Mouse (Mus musculus): Measurements from ENCODE around the gene Mad1l1. TPM values are rescaled to one million over a fixed set of nuclear protein-coding genes. Genes with fewer than 3 reads are reported as not detected.
A peak's percentile ranks its signal among the peaks of the same experiment; 100 is the strongest.
"Not testable (repeated sequence)": the region's sequence is repeated elsewhere in the genome, so short reads cannot be mapped to it uniquely, and the experiment has no call there.

Mad1l1 gene
- total RNA-seq, 2 experiments from 2014 or later = 7.2 to 9.0 TPM

- no peak for DNase-seq
- intact Hi-C loops (cut with DNase I) = no loop called here
- no peak overlapping the region for H3K4me3 ChIP-seq
- no peak for TF ChIP-seq CTCF (IDR thresholded peaks at IDR 0.05)
- H3K27ac ChIP-seq = no peak overlapping the region
Observed at GRCm38 (mm10) chr5:140018780-140019179, 302.6 kb downstream of the Mad1l1 start.

DNA sequence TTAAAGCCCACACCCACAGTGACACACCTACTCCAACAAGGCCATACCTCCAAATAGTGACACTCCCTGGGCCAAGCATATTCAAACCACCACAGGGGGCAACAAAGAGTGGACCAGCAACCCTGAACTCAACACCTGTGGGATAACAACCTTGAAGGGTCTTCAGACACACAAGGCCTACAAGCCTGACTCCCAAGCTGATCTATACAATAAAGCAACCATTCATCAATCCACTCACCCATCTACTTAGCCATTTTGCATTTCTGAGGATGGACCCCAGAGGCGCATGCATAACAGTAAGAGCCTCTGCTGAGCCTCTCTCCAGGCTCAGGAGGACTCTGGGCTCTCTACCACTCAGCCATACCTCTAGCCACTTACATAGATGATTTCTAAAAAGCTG lies 304.5 kb downstream of the Mad1l1 start:
- no peak for TF ChIP-seq CTCF (IDR thresholded peaks at IDR 0.05)
- Histone ChIP-seq H3K4me3 (no peak overlapping the region), H3K27ac (no peak overlapping the region)
- intact Hi-C loops (cut with DNase I) = no loop called here
- DNase-seq = no peak

- H3K27ac ChIP-seq = no peak overlapping the region
- intact Hi-C loops (cut with DNase I) = no loop called here
- no peak overlapping the region for H3K4me3 ChIP-seq
- no peak for DNase-seq
- no peak for TF ChIP-seq CTCF (IDR thresholded peaks at IDR 0.05)
Observed at GRCm38 (mm10) chr5:140013652-140014051, 307.7 kb downstream of the Mad1l1 start.

DNA sequence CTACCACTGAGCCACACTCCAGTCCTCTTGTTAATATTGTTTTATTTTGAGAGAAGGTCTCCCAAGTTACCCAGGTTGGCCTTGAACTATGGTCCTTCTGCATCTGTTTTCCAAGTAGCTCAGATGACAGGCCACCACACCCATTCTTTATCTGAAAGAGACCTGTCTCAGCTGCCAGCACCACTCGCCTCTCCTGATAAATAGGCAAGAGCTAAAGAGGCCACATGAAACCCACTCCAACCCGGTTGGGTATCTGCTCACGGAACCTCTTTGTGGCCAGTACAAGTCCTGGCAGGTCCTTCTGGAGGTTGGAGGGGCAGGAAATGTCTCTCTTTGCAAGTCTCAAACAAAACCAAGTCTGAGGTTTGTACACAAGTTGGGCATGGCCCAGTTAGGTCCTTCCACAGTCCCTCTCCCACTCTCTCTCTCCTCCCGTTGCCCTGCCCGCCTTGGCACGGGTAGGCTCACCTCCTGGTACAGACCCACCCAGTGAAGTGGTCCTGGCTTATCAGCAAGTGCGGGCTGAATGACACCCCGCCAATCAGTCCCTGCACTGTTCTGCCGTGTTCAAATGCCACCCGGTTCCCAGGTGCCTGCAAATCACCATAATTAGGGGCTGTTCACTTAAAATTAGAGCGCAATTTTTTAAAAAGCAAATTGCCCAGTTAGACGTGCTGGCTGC lies 308.9 kb downstream of the Mad1l1 start:
- H3K27ac ChIP-seq = no peak overlapping the region
- no peak overlapping the region for H3K4me3 ChIP-seq
- no peak for TF ChIP-seq CTCF (IDR thresholded peaks at IDR 0.05)
- no peak for DNase-seq
- intact Hi-C loops (cut with DNase I) = no loop called here

- no peak for TF ChIP-seq CTCF (IDR thresholded peaks at IDR 0.05)
- no peak overlapping the region for H3K4me3 ChIP-seq
- intact Hi-C loops (cut with DNase I) = no loop called here
- H3K27ac ChIP-seq = no peak overlapping the region
- no peak for DNase-seq
Observed at GRCm38 (mm10) chr5:140010405-140010804, 310.9 kb downstream of the Mad1l1 start.

GRCm38 (mm10) chr5:140009083-140009655 lies 312.2 kb downstream of the Mad1l1 start:
- DNase-seq = no peak
- Histone ChIP-seq H3K27ac (no peak overlapping the region), H3K4me3 (no peak overlapping the region)
- no peak for TF ChIP-seq CTCF (IDR thresholded peaks at IDR 0.05)
- intact Hi-C loops (cut with DNase I) = no loop called here

- H3K27ac ChIP-seq = no peak overlapping the region
- DNase-seq = no peak
- no peak overlapping the region for H3K4me3 ChIP-seq
- no peak for TF ChIP-seq CTCF (IDR thresholded peaks at IDR 0.05)
- intact Hi-C loops (cut with DNase I) = no loop called here
Observed at GRCm38 (mm10) chr5:140008523-140008806, 312.9 kb downstream of the Mad1l1 start.

DNA sequence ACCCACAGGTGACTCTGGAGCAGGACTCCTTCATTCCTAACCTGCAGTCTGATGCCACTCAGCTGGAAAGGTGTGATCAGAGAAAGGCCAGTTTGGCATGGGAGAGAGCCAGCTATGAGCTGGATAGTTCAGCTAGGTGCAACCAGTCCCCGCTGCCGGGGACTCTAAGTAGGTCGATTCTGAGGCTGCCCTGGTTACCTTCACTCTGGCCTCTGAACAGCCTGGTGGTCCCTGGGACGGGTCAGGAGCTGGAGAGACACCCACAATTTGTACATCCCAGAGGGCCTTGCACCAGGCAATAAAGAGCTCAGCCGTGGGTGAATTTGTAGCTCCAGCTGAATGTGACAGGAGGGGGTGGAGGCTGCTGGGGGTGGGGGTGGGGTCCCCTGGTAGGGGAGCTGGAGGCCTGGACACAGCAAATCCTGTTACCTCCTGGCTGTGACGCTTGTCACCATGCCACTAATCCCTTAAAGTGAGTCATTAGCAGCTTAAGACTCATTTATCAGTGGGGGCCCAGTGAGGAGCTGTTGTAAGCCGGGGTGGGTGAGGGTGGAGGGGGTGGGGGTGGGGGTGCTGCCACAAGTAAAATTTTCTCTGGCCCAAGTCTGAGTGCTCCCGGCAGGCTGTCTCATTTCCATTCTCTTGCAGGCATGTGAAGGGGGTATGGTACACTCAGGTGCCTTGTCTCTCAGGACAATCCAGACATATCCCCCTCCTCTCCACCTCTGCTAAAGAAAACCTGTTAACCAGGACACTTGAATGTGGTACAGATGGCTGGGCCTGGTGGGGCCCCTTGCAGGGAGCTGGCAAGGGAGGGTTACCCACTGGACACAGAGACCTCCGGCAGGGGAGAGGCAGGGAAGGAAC lies 313.5 kb downstream of the Mad1l1 start:
- no peak overlapping the region for H3K4me3 ChIP-seq
- TF ChIP-seq CTCF (IDR thresholded peaks at IDR 0.05) = no peak
- no peak overlapping the region for H3K27ac ChIP-seq
- DNase-seq = no peak
- intact Hi-C loops (cut with DNase I) = no loop called here

GRCm38 (mm10) chr5:140006861-140007260 lies 314.5 kb downstream of the Mad1l1 start:
- no peak for TF ChIP-seq CTCF (IDR thresholded peaks at IDR 0.05)
- Histone ChIP-seq H3K4me3 (no peak overlapping the region), H3K27ac (no peak overlapping the region)
- intact Hi-C loops (cut with DNase I) = no loop called here
- no peak for DNase-seq

DNA sequence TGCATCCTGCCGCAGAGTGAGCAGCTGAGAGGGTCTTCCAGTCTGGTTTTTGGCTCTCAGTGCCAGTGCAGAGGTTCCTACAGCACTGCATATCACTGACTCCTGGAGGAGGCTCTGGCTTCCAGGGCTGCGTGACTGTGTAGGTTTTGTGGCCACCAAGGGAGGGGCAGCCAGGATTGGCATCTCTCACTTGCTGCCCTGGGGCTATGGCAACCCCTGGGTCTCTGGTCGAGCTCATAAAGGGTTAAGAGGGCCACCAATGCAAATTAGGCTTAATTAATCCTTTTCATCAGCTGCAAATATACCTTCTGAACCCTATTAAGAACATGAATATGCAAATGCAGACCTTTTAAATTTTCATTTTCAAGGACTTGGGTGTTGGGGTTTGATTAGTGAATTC lies 318.8 kb downstream of the Mad1l1 start:
- intact Hi-C loops (cut with DNase I) = no loop called here
- TF ChIP-seq CTCF (IDR thresholded peaks at IDR 0.05) = no peak

DNA sequence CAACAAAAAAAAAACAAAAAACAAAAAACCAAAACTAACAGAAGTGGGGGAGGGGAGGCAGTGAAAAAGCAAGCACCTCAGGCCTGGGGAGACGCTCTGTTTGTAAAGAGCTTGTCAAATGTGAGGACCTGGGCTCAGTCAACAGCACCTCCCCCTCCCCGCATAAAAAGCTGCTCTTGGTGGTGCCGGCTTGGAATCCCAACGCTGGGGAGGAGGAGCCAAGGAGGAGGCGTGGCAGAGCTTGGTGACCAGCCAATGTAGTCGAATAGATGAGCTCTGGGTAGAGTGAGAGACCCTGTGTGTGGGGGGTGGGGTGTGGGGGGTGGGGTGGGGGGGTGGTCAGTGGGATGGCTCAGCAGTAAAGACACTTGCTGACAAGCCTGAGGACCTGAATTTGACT lies 322.4 kb downstream of the Mad1l1 start:
- TF ChIP-seq CTCF (IDR thresholded peaks at IDR 0.05) = no peak
- intact Hi-C loops (cut with DNase I) = no loop called here
- DNase-seq = no peak

More for the DNA sequence above, 318.8 kb downstream of the Mad1l1 start:
- no peak overlapping the region for H3K27ac ChIP-seq
- DNase-seq = no peak
- H3K4me3 ChIP-seq = no peak overlapping the region

DNA sequence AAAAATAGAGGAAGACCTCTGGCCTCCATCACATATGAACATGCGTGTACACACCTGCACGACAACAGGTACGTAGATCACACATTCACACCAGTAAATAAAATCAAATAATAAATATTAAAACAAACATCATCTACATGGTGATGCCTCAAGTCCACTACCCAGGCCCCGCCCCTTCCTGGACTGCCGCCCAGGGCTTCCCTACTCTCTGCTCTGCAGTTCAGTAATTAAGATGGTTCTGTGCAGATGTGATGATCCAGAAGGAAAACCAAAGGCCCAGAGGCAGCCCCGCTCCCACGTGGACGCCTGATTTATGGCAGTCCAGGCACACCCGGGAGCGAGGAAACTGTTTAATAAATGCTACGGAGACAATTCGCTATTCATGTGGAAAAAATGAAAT lies 323.0 kb downstream of the Mad1l1 start:
- intact Hi-C loops (cut with DNase I); H3K4me3 ChIP-seq; H3K27ac ChIP-seq: not testable (repeated sequence)
- DNase-seq = peak; percentile 27

More for the DNA sequence above, 322.4 kb downstream of the Mad1l1 start:
- no peak overlapping the region for H3K27ac ChIP-seq
- no peak overlapping the region for H3K4me3 ChIP-seq

- intact Hi-C loops (cut with DNase I) = no loop called here
- DNase-seq = no peak
- Histone ChIP-seq H3K27ac (no peak overlapping the region), H3K4me3 (no peak overlapping the region)
- no peak for TF ChIP-seq CTCF (IDR thresholded peaks at IDR 0.05)
Observed at GRCm38 (mm10) chr5:139991531-139991930, 329.8 kb downstream of the Mad1l1 start.
